Mouse (Mus musculus) frontal cortex, postnatal 25 days (tissue): Measurements from ENCODE around the gene Pp2d1.
A peak's percentile ranks its signal among the peaks of the same experiment; 100 is the strongest.
"Not testable (repeated sequence)": the region's sequence is repeated elsewhere in the genome, so short reads cannot be mapped to it uniquely, and the experiment has no call there.

Experiments used
- DNase-seq, 2 experiments: peaks; one replicate each; pipeline ENCODE4 v3.0.0; 2022; ENCODE audit warnings: low spot score in 2 of 2

Gene Pp2d1

GRCm38 (mm10) chr17:53539351-53539750, at the start of gene Pp2d1:
Pp2d1 (minus strand) TSS chr17:53539451.
- not testable (repeated sequence) for DNase-seq

GRCm38 (mm10) chr17:53588097-53588855, 49.0 kb upstream of the Pp2d1 start:
- DNase-seq = no peak

- DNase-seq = peak; percentile 35 to 48
Observed at GRCm38 (mm10) chr17:53587074-53587851, 48.0 kb upstream of the Pp2d1 start.

- DNase-seq = no peak
Observed at GRCm38 (mm10) chr17:53583846-53584579, 44.8 kb upstream of the Pp2d1 start.

GRCm38 (mm10) chr17:53582805-53583204, 43.6 kb upstream of the Pp2d1 start:
- DNase-seq = no peak

- no peak for DNase-seq
Observed at GRCm38 (mm10) chr17:53582026-53582585, 42.9 kb upstream of the Pp2d1 start.

GRCm38 (mm10) chr17:53580237-53580636, 41.0 kb upstream of the Pp2d1 start:
- DNase-seq = no peak

- no peak for DNase-seq
Observed at GRCm38 (mm10) chr17:53579612-53580011, 40.4 kb upstream of the Pp2d1 start.

- DNase-seq = no peak
Observed at GRCm38 (mm10) chr17:53578776-53579175, 39.5 kb upstream of the Pp2d1 start.

- no peak for DNase-seq
Observed at GRCm38 (mm10) chr17:53578249-53578648, 39.0 kb upstream of the Pp2d1 start.

GRCm38 (mm10) chr17:53577754-53578153, 38.5 kb upstream of the Pp2d1 start:
- no peak for DNase-seq

GRCm38 (mm10) chr17:53577151-53577550, 37.9 kb upstream of the Pp2d1 start:
- no peak for DNase-seq

GRCm38 (mm10) chr17:53573019-53573556, 33.8 kb upstream of the Pp2d1 start:
- no peak for DNase-seq

- not testable (repeated sequence) for DNase-seq
Observed at GRCm38 (mm10) chr17:53570932-53571331, 31.7 kb upstream of the Pp2d1 start.

- DNase-seq = no peak
Observed at GRCm38 (mm10) chr17:53570361-53570875, 31.2 kb upstream of the Pp2d1 start.

GRCm38 (mm10) chr17:53569829-53570228, 30.6 kb upstream of the Pp2d1 start:
- no peak for DNase-seq

GRCm38 (mm10) chr17:53568734-53569386, 29.6 kb upstream of the Pp2d1 start:
- DNase-seq = no peak

- DNase-seq = peak in 1 of 2 experiments; percentile 33
Observed at GRCm38 (mm10) chr17:53568118-53568517, 28.9 kb upstream of the Pp2d1 start.

GRCm38 (mm10) chr17:53567346-53568101, 28.3 kb upstream of the Pp2d1 start:
- peak in 1 of 2 experiments; percentile 22 for DNase-seq

- peak; percentile 22 to 27 for DNase-seq
Observed at GRCm38 (mm10) chr17:53566919-53567345, 27.7 kb upstream of the Pp2d1 start.
